Mouse (Mus musculus) erythroid progenitor cell, adult 5-6 weeks (primary cell): ENCODE data around the gene Pex6. TPM values are rescaled to one million over a fixed set of nuclear protein-coding genes. Genes with fewer than 3 reads are reported as not detected.

Experiments
- ATAC-seq: replicated peaks from 2 replicates; pipeline ENCODE4 v1.8.0; 2016; ENCODE audit warnings: moderate number of reproducible peaks, mild to moderate bottlenecking, moderate TSS enrichment, inconsistent platforms; ENCODE audit not compliant: poor library complexity, low FRiP score, severe bottlenecking
- total RNA-seq, 2 experiments: library from RNA; stranded (forward) in 1 of 2; stranded (reverse) in 1 of 2; fragments of 150-400 nt in 1 of 2; fragments of 186-747, 209-891 nt in 1 of 2; gene quantifications; 2 replicates each; pipeline versions ENCODE4 v1.2.3 to v1.2.4; 2015 to 2017; ENCODE audit warnings: low replicate concordance in 2 of 2

The Pex6 gene
- total RNA-seq, 2 experiments from 2014 or later: 1.8 TPM; not detected in 1

- ATAC-seq: no peak
These were observed 16.0 kb downstream of the Pex6 start for GRCm38 (mm10) chr17:46727271-46727670.

- no peak for ATAC-seq
These were observed 16.8 kb downstream of the Pex6 start for GRCm38 (mm10) chr17:46728021-46728420.

- ATAC-seq: no peak
These were observed 17.2 kb downstream of the Pex6 start for GRCm38 (mm10) chr17:46728496-46728895.

- no peak for ATAC-seq
These were observed 17.6 kb downstream of the Pex6 start, which contains the start of gene Gnmt for GRCm38 (mm10) chr17:46728904-46729318. Gene Gnmt (minus strand): TSS chr17:46729168.

- no peak for ATAC-seq
These were observed 22.8 kb downstream of the Pex6 start for GRCm38 (mm10) chr17:46734055-46734454.

- ATAC-seq: no peak
These were observed 24.0 kb downstream of the Pex6 start for GRCm38 (mm10) chr17:46735287-46735686.

GRCm38 (mm10) chr17:46736160-46736559, 24.9 kb downstream of the Pex6 start:
- ATAC-seq: peak; percentile 66; the same call in 1 of the 2 replicates

- ATAC-seq: no peak; the same call in 1 of the 2 replicates
These were observed 30.0 kb downstream of the Pex6 start for GRCm38 (mm10) chr17:46741305-46741704.

GRCm38 (mm10) chr17:46742986-46743385, 31.7 kb downstream of the Pex6 start:
- no peak for ATAC-seq

- ATAC-seq: no peak
These were observed 34.2 kb downstream of the Pex6 start for GRCm38 (mm10) chr17:46745506-46745905.

- no peak for ATAC-seq
These were observed 36.0 kb downstream of the Pex6 start for GRCm38 (mm10) chr17:46747234-46747633.

GRCm38 (mm10) chr17:46747806-46748205, 36.5 kb downstream of the Pex6 start:
- ATAC-seq: no peak

GRCm38 (mm10) chr17:46749282-46749681, 38.0 kb downstream of the Pex6 start:
- no peak for ATAC-seq

GRCm38 (mm10) chr17:46750580-46750979, 39.3 kb downstream of the Pex6 start:
- no peak for ATAC-seq

GRCm38 (mm10) chr17:46751056-46751793, 40.0 kb downstream of the Pex6 start:
- ATAC-seq: no peak

GRCm38 (mm10) chr17:46751794-46752556, 40.7 kb downstream of the Pex6 start, which contains the start of gene Cnpy3:
Gene Cnpy3 (minus strand): TSS chr17:46752214.
- peak; percentile 99 for ATAC-seq

GRCm38 (mm10) chr17:46758753-46759152, 47.5 kb downstream of the Pex6 start:
- ATAC-seq: no peak

- no peak for ATAC-seq
These were observed 52.3 kb downstream of the Pex6 start, which contains the start of gene Ptcra for GRCm38 (mm10) chr17:46763544-46763943. Gene Ptcra (minus strand): TSS chr17:46763712.

- ATAC-seq: 0 out of 2 replicates have a peak, but pooled peaks have one; percentile 26
These were observed 53.7 kb downstream of the Pex6 start for GRCm38 (mm10) chr17:46764916-46765315.

- no peak for ATAC-seq
These were observed 56.6 kb downstream of the Pex6 start for GRCm38 (mm10) chr17:46767868-46768267.

GRCm38 (mm10) chr17:46770546-46770945, 59.3 kb downstream of the Pex6 start:
- ATAC-seq: no peak
